Mouse (Mus musculus) embryonic stem cell, embryonic (primary cell): ENCODE data around the gene Mea1.

Source experiments
- CTCF ChIA-PET, 4 experiments: fragments of 300-600 bp in 2 of 4; fragments of 350-600 bp in 2 of 4; sonication (Branson Sonifier 250); formaldehyde crosslinking; loops; one replicate each; lab custom pipeline; 2022; ENCODE audit warnings: inconsistent platforms in 2 of 4; lab: Charles Lee
- POLR2A ChIA-PET, 4 experiments: fragments of 300-600 bp in 2 of 4; fragments of 350-600 bp in 2 of 4; sonication (Branson Sonifier 250); formaldehyde crosslinking; loops; one replicate each; lab custom pipeline; 2022; ENCODE audit warnings: antibody characterized with exemption in 4 of 4, inconsistent platforms in 1 of 4; lab: Charles Lee

Mea1 gene

GRCm38 (mm10) chr17:46728021-46728420, 49.4 kb downstream of the Mea1 start:
- ChIA-PET CTCF (interaction anchor here in 3 of 4 experiments (0.6 to 1.9 kb wide), 5 partner anchors 18 to 236 kb away, joined by 3 to 8 read pairs (median 3); partner anchors contain the start of gene Tbcc (in 1 of the 3)), POLR2A (interaction anchor here in 2 of 4 experiments (0.8 to 2.0 kb wide), 10 partner anchors 8 to 120 kb away, joined by 3 to 10 read pairs (median 4); partner anchors contain the start of genes 2310039H08Rik (in 2 of the 2), Ppp2r5d (in 2 of the 2) and Cnpy3 (in 1 of the 2))

DNA sequence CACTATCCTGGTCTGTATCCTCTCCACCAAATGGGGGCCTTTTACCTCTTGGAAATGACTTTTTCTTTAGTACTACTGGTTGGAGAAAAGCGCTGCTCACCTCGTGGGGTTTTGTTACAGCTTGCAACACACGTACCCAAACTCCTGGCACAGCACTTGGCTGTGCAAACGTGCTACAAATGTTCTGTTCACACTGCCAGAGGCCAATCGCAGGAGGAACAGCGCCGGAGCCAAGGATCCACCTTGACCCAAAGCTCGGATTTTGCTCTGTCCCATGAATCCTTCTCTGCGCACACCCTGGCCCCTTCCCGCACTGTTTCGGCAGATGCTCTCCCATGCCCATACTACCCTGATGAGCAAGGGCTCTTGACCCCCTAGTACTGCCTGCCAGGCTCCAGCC, 49.9 kb downstream of the Mea1 start:
- ChIA-PET POLR2A (interaction anchor here in 3 of 4 experiments (0.5 to 2.0 kb wide), 10 partner anchors 8 to 130 kb away, joined by 3 to 10 read pairs (median 4); partner anchors contain the start of genes 2310039H08Rik (in 2 of the 3), Ppp2r5d (in 2 of the 3), Bicral (in 1 of the 3) and Cnpy3 (in 1 of the 3)), CTCF (interaction anchor here in 2 of 4 experiments (0.6 to 1.0 kb wide), 2 partner anchors 99 to 135 kb away, joined by 3 read pairs; partner anchors contain the start of gene Ptk7 (in 1 of the 2))

DNA sequence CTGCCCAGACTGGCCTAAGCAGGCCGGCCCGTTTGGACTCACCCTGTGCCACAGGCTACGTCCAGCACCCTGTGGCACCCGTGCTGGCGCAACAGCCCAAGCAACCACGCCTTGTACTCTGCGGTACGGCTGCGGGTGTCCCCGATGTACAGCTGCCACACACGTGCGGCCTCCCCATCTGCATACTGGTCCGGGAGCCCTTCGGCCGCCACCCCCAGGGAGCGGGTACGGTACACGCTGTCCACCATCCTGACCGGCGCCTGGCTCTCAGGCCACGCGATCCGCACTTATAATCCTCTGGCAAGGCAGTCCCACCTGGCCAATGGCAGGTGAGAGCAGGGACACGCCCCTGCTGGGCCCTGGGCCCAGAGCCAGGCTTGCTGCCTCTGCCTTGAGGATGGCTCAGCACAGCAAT, 50.3 kb downstream of the Mea1 start, which contains the start of gene Gnmt:
Gene Gnmt (minus strand): TSS at position 265 of the 415 bp plus-strand sequence.
- ChIA-PET CTCF (interaction anchor here in 2 of 4 experiments (0.6 kb wide), 2 partner anchors 100 to 812 kb away, joined by 3 to 4 read pairs; partner anchors contain the start of gene Ptk7 (in 1 of the 2)), POLR2A (interaction anchor here in 3 of 4 experiments (0.5 to 2.0 kb wide), 9 partner anchors 9 to 129 kb away, joined by 3 to 10 read pairs (median 5); partner anchors contain the start of genes 2310039H08Rik (in 2 of the 3), Ppp2r5d (in 2 of the 3) and Bicral (in 1 of the 3))
